Mouse (Mus musculus): ENCODE results near the gene Hacd2. TPM values are rescaled to one million over a fixed set of nuclear protein-coding genes. Genes with fewer than 3 reads are reported as not detected.

The Hacd2 gene
- polyA plus RNA-seq, 1 experiment from 2014 or later = 50.2 TPM

Other genes with a start within 250 kb of the Hacd2 start
- gene Adcy5, start 132.4 kb downstream of the Hacd2 start, polyA plus RNA-seq (2015; fragmentation: Nextera tagmentation; extraction: Ambion mirVana) = 4.0 and 5.3 TPM in 2 replicates

Data from neural tube, embryonic 13.5 days (tissue).